Mouse (Mus musculus): ENCODE results near the gene Spata17.

GRCm38 (mm10) chr1:187216620-187217410 is 1.6 kb upstream of the Spata17 start:
- no peak for TF ChIP-seq ZC3H11A (IDR thresholded peaks at IDR 0.05; ENCODE audit: low read depth, low read length)
- TF ChIP-seq TCF12 (IDR thresholded peaks at IDR 0.05; ENCODE audit: low read depth, low read length) = no peak
- TF ChIP-seq CTCF (conservative IDR thresholded peaks at IDR 0.05 in 1 of 2, IDR thresholded peaks at IDR 0.05 in 1 of 2; ENCODE audit: low read depth in 2 of 2, low read length in 2 of 2) = no peak
- no peak for TF ChIP-seq ZKSCAN1 (IDR thresholded peaks at IDR 0.05; ENCODE audit: borderline replicate concordance, low read depth, low read length)
- no peak for TF ChIP-seq NRF1 (IDR thresholded peaks at IDR 0.05; ENCODE audit: low read depth, low read length)
- no peak for TF ChIP-seq POLR2A (IDR thresholded peaks at IDR 0.05; ENCODE audit: low read depth, low read length)
- TF ChIP-seq KAT2A (IDR thresholded peaks at IDR 0.05; ENCODE audit: insufficient replicate concordance, low read length) = no peak
- TF ChIP-seq MXI1 (IDR thresholded peaks at IDR 0.05; ENCODE audit: low read depth, low read length) = no peak
- no peak for TF ChIP-seq MAFK (IDR thresholded peaks at IDR 0.05; ENCODE audit: insufficient replicate concordance, low read length)

Data from CH12.LX (cell line).